Mouse (Mus musculus) brain, embryonic 14.5 days (tissue): ENCODE measurements around the gene Hsd17b2.

Experiments
- CTCF ChIP-seq: fragments of 200-500 bp; IDR thresholded peaks from 2 replicates; pipeline ENCODE4 v1.5.1; 2012; ENCODE audit warnings: inconsistent platforms, mild to moderate bottlenecking, moderate library complexity, borderline replicate concordance; ENCODE audit not compliant: insufficient read depth, insufficient read length; ENCODE audit errors: extremely low read depth
- POLR2A ChIP-seq: fragments of 200-500 bp; IDR thresholded peaks from 2 replicates; pipeline ENCODE4 v1.6.1; 2012; ENCODE audit warnings: mild to moderate bottlenecking, inconsistent platforms, borderline replicate concordance; ENCODE audit not compliant: poor library complexity, insufficient read depth, insufficient read length, severe bottlenecking; ENCODE audit errors: extremely low read depth

- TF ChIP-seq CTCF (no peak), POLR2A (no peak)
Measured at GRCm38 (mm10) chr8:117781375-117782129, 79.8 kb downstream of the Hsd17b2 start.
